Mouse (Mus musculus): ENCODE measurements at regions not wholly inside any gene's neighbourhood (a gene's known extent, or its start where the extent isn't known, plus 50 kb on each side); places are given as distances from the start of the nearest gene placed in this dataset.

- TF ChIP-seq CTCF (IDR thresholded peaks at IDR 0.05; ENCODE audit: low read depth) (no peak), EP300 (IDR thresholded peaks at IDR 0.05; ENCODE audit: low read depth) (no peak)
Observed at GRCm38 (mm10) chr12:73842000-73842675, 59.0 kb upstream of the Hif1a start.
